Mouse (Mus musculus): ENCODE measurements around the gene Zfp462. TPM values are rescaled to one million over a fixed set of nuclear protein-coding genes. Genes with fewer than 3 reads are reported as not detected.
A peak's percentile ranks its signal among the peaks of the same experiment; 100 is the strongest.

The Zfp462 gene
- polyA plus RNA-seq, 1 experiment from 2014 or later = 2.9 TPM

DNA sequence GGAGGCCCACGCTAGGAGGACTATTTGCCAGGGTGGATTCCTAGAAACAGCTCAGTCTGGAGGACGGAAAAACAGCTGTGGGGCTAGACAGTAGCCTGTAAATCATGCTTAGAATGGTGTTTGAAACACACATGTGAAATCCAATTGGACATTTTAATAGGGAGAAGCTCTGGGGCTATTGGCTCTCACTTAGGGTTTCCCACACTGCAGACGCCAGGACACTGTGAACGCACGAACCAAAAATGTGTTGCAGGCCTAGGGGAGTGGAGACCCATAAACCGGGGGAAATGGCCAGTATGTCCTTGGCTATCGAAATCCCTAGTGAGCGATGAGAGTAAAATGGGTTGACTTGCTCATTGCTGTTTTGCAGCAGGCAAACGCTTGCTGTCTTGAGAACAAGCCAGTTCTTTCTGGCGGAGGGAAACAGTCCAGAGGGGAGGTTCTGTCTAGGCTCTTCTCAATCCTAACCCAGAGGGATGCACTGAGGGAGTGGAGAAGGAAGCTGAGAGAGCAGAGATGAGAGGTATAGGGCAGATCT lies 81.3 kb downstream of the Zfp462 start:
- no peaks in the 10 kb centered on the region for H3K36me3 ChIP-seq (ENCODE audit: insufficient read depth, low read length)
- H3K4me3 ChIP-seq (replicated peaks; ENCODE audit: low read depth, low read length) = no peak overlapping the region
- no peaks in the 10 kb centered on the region for H3K9me3 ChIP-seq (replicated peaks; ENCODE audit: low read length)
- TF ChIP-seq CTCF (IDR thresholded peaks at IDR 0.05; ENCODE audit: low read depth) = no peak
- peak; percentile 89 for DNase-seq (ENCODE audit: low spot score)
- H3K9ac ChIP-seq (ENCODE audit: low read depth, low read length) = no peak overlapping the region
- H3K4me1 ChIP-seq (replicated peaks; ENCODE audit: insufficient read depth, low read length) = no peaks in the 10 kb centered on the region; the same call in 1 of the 2 replicates
- ATAC-seq (replicated peaks; ENCODE audit: low FRiP score, low read depth) = peak; percentile 69; the same call in 1 of the 2 replicates
- H3K27me3 ChIP-seq (ENCODE audit: insufficient read depth, low read length) = no peaks in the 10 kb centered on the region
- H3K27ac ChIP-seq = no peak overlapping the region
- WGBS = 49% methylated on average over 10 of the region's 10 CpGs
- no peak overlapping the region for H3K4me2 ChIP-seq (ENCODE audit: low read length)

GRCm38 (mm10) chr4:55030401-55030800 lies 85.6 kb downstream of the Zfp462 start:
- no peak for ATAC-seq (replicated peaks; ENCODE audit: low FRiP score, low read depth)
- Histone ChIP-seq H3K4me2 (ENCODE audit: low read length) (no peak overlapping the region), H3K9ac (ENCODE audit: low read depth, low read length) (no peak overlapping the region), H3K4me3 (replicated peaks; ENCODE audit: low read depth, low read length) (no peak overlapping the region), H3K27me3 (ENCODE audit: insufficient read depth, low read length) (no peaks in the 10 kb centered on the region), H3K4me1 (replicated peaks; ENCODE audit: insufficient read depth, low read length) (no peaks in the 10 kb centered on the region; the same call in 1 of the 2 replicates), H3K27ac (no peak overlapping the region), H3K9me3 (replicated peaks; ENCODE audit: low read length) (no peaks in the 10 kb centered on the region), H3K36me3 (ENCODE audit: insufficient read depth, low read length) (no peaks in the 10 kb centered on the region)
- 83% methylated on average over 5 of the region's 5 CpGs for WGBS
- TF ChIP-seq CTCF (IDR thresholded peaks at IDR 0.05; ENCODE audit: low read depth) = no peak
- DNase-seq (ENCODE audit: low spot score) = no peak

GRCm38 (mm10) chr4:55032317-55032930 lies 87.6 kb downstream of the Zfp462 start:
- no peak overlapping the region for H3K27ac ChIP-seq
- ATAC-seq (replicated peaks; ENCODE audit: low FRiP score, low read depth) = no peak
- no peak overlapping the region for H3K9ac ChIP-seq (ENCODE audit: low read depth, low read length)
- H3K4me2 ChIP-seq (ENCODE audit: low read length) = no peak overlapping the region
- H3K9me3 ChIP-seq (replicated peaks; ENCODE audit: low read length) = no peaks in the 10 kb centered on the region
- H3K27me3 ChIP-seq (ENCODE audit: insufficient read depth, low read length) = no peaks in the 10 kb centered on the region
- peak; percentile 49 for DNase-seq (ENCODE audit: low spot score)
- no peaks in the 10 kb centered on the region for H3K4me1 ChIP-seq (replicated peaks; ENCODE audit: insufficient read depth, low read length)
- H3K4me3 ChIP-seq (replicated peaks; ENCODE audit: low read depth, low read length) = no peak overlapping the region
- no peaks in the 10 kb centered on the region for H3K36me3 ChIP-seq (ENCODE audit: insufficient read depth, low read length)
- no peak for TF ChIP-seq CTCF (IDR thresholded peaks at IDR 0.05; ENCODE audit: low read depth)
- WGBS = 52% methylated on average over 8 of the region's 8 CpGs

- no peak overlapping the region for H3K4me2 ChIP-seq (ENCODE audit: low read length)
- no peak overlapping the region for H3K27ac ChIP-seq
- WGBS = 90% methylated on average over 6 of the region's 6 CpGs
- no peak for ATAC-seq (replicated peaks; ENCODE audit: low FRiP score, low read depth)
- no peaks in the 10 kb centered on the region for H3K9me3 ChIP-seq (replicated peaks; ENCODE audit: low read length)
- H3K4me1 ChIP-seq (replicated peaks; ENCODE audit: insufficient read depth, low read length) = no peaks in the 10 kb centered on the region
- no peak for DNase-seq (ENCODE audit: low spot score)
- no peaks in the 10 kb centered on the region for H3K27me3 ChIP-seq (ENCODE audit: insufficient read depth, low read length)
- no peak overlapping the region for H3K4me3 ChIP-seq (replicated peaks; ENCODE audit: low read depth, low read length)
- no peak for TF ChIP-seq CTCF (IDR thresholded peaks at IDR 0.05; ENCODE audit: low read depth)
- no peak overlapping the region for H3K9ac ChIP-seq (ENCODE audit: low read depth, low read length)
- no peaks in the 10 kb centered on the region for H3K36me3 ChIP-seq (ENCODE audit: insufficient read depth, low read length)
Measured at GRCm38 (mm10) chr4:55033452-55033851, 88.6 kb downstream of the Zfp462 start.

GRCm38 (mm10) chr4:55038139-55038538 lies 93.3 kb downstream of the Zfp462 start:
- Histone ChIP-seq H3K36me3 (ENCODE audit: insufficient read depth, low read length) (no peaks in the 10 kb centered on the region), H3K4me2 (ENCODE audit: low read length) (no peak overlapping the region), H3K9ac (ENCODE audit: low read depth, low read length) (no peak overlapping the region), H3K4me3 (replicated peaks; ENCODE audit: low read depth, low read length) (no peak overlapping the region), H3K4me1 (replicated peaks; ENCODE audit: insufficient read depth, low read length) (no peaks in the 10 kb centered on the region), H3K27ac (no peak overlapping the region), H3K9me3 (replicated peaks; ENCODE audit: low read length) (no peaks in the 10 kb centered on the region), H3K27me3 (ENCODE audit: insufficient read depth, low read length) (no peaks in the 10 kb centered on the region)
- no peak for DNase-seq (ENCODE audit: low spot score)
- ATAC-seq (replicated peaks; ENCODE audit: low FRiP score, low read depth) = no peak
- no peak for TF ChIP-seq CTCF (IDR thresholded peaks at IDR 0.05; ENCODE audit: low read depth)
- 90% methylated on average over 6 of the region's 6 CpGs for WGBS

DNA sequence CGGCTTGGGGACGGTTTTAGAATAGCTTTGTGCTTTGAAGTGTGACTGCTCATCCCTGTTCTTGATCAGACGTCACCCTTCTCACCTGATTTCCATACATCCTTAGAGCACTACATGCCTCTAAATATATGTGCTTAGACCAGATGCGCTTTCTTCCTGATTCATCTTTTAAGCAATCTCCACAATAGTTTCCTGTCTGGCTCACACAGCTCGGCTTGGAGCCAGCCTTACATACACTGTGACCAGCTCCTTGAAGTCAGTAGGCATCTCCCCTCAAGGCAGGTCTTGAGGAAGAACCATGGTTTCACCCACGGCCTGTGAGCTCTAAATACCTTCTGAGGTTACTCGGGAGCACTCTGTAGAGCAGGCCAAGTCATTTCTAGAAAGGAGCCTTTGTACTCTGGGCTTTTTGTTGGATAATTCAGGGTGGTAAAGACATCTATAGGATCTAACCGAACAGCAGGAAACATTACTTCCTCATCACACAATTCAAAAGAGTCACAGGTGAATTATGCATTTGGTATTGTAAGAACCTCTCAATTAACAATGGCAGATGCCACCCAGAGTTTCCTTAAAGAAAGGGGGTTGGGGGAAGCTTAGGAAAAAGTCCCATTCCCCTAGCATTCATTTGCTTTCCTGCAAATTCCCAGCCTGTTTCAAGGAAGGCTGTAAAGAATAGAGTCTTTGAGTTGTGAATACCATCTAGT lies 95.6 kb downstream of the Zfp462 start:
- no peak for TF ChIP-seq CTCF (IDR thresholded peaks at IDR 0.05; ENCODE audit: low read depth)
- WGBS = 65% methylated on average over 8 of the region's 8 CpGs
- ATAC-seq (replicated peaks; ENCODE audit: low FRiP score, low read depth) = no peak
- H3K9me3 ChIP-seq (replicated peaks; ENCODE audit: low read length) = no peaks in the 10 kb centered on the region
- H3K9ac ChIP-seq (ENCODE audit: low read depth, low read length) = no peak overlapping the region
- no peaks in the 10 kb centered on the region for H3K27me3 ChIP-seq (ENCODE audit: insufficient read depth, low read length)
- DNase-seq (ENCODE audit: low spot score) = no peak
- no peaks in the 10 kb centered on the region for H3K36me3 ChIP-seq (ENCODE audit: insufficient read depth, low read length)
- H3K4me2 ChIP-seq (ENCODE audit: low read length) = no peak overlapping the region
- H3K4me3 ChIP-seq (replicated peaks; ENCODE audit: low read depth, low read length) = no peak overlapping the region
- H3K4me1 ChIP-seq (replicated peaks; ENCODE audit: insufficient read depth, low read length) = no peaks in the 10 kb centered on the region
- H3K27ac ChIP-seq = no peak overlapping the region
